Mouse (Mus musculus): ENCODE results near the gene Slc2a3.

DNA sequence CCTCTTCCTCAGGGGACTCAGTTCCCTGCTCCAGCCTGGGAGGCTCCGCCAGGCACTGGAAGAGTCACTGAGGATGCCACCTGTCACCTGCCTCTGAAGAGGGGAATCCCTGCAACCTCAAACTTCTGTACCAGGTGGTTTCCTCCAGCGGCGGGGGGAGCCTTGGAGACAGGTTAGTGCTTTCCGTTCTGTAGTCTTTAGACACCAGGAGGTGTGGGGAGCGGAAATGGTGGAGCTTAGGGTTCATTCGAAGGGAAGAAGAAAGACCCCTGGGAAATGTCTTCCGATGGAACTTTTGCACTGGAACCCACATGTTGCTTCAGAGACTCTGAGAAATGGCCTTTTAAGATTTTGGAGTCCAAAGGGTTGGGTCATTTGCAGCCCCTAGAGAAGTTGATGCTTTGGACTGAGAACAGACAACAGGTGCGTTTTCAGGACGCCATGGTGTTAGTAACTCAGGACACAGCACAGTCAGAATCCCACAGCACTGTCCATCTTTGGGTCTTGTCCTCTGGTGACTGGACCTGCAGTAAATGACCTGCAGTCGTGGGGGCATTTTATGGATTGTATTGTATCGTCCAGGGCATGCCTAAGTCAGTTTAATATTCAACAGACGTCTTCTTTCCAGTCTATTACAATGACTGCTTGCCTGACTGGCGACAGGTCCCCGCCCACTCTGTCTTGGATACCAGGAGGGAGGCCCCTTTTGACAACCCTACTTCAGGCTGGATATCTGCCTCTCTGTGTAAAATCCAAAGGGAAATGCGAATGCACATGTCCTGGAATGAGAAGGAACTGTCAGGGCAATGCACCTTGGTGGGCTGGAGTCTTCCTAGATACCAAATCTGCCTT is 19.6 kb upstream of the Slc2a3 start:
- TF ChIP-seq CTCF (IDR thresholded peaks at IDR 0.05; ENCODE audit: extremely low read depth, insufficient read length, insufficient replicate concordance, low read depth, low read length) = no peak
- TF ChIP-seq POLR2A (IDR thresholded peaks at IDR 0.05; ENCODE audit: low read depth, low read length) = no peak

Data from small intestine, adult 2 months (tissue).